Comparison of ENCODE assay signal across 22 mouse cellular contexts in the genomic region with DNA sequence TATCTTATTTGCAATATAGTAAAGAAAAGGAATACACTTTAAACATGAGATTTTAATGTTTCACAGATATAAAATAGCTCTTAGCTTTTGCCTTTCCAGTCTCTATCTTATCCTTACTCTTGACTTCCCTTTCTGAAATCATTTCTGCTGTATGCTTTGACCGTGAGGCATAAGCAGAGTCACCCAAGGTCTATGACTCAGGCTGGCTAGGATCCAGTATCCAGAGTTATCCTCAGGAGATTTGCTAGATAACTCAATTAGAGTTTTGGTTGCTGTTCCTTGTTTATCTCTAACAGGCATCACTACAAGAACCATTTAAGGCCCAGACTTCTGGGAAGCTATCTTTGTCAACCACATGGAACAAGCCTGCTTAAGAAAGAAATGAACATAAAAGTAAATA.
DNase-seq lines count a peak whose midpoint lies in the region; ATAC-seq and TF ChIP-seq lines count a peak whose summit lies in the region.
"Had no signal": no experiment of that assay in that cellular context is flagged by ENCODE, and none has a peak within 500 bp of the region (broad histone marks: within the 10 kb centered on the region; RNA-seq: fewer than 3 reads in every experiment).

No protein-coding gene starts in this region.

- ATAC-seq in liver, postnatal 0 days: no peak
- no peak for ATAC-seq in intestine, embryonic 16.5 days
- ATAC-seq: CD4-positive, CD25-positive, alpha-beta regulatory T cell, adult 4 months; forebrain, embryonic 13.5 days had no signal

- DNase-seq in cerebellum, postnatal 10 days: peak; percentile 6 to 14
- no peak for DNase-seq in cerebellum, adult 9-11 months
- DNase-seq in 3T3-L1 (ENCODE audit: low read depth, low spot score): peak; percentile 71
- peak; percentile 88 for DNase-seq in adrenal gland, adult 2 months
- peak; percentile 80 to 84 for DNase-seq in adrenal gland, postnatal 36 days
- DNase-seq in liver, postnatal 0 days: no peak
- DNase-seq: cerebellum, postnatal 36 days; gastrocnemius, postnatal 25 days; heart, adult 11 months; heart, postnatal 36 days; kidney, adult 11 months; kidney, postnatal 14 days; liver; lung, embryonic 14.5 days; thymus, postnatal 4 days had no signal

- no peak overlapping the region for H3K4me3 ChIP-seq in liver, postnatal 0 days (ENCODE audit: low read depth, low read length)
- no peak overlapping the region for H3K4me3 ChIP-seq in intestine, embryonic 16.5 days (ENCODE audit: low read length)
- H3K4me3 ChIP-seq: forebrain, embryonic 13.5 days; hindbrain, embryonic 13.5 days; midbrain, embryonic 10.5 days had no signal

- no peaks in the 10 kb centered on the region for H3K4me1 ChIP-seq in liver, postnatal 0 days (ENCODE audit: insufficient read depth)
- H3K4me1 ChIP-seq in intestine, embryonic 16.5 days (ENCODE audit: control insufficient read depth, insufficient read depth, low read length): no peaks in the 10 kb centered on the region
- H3K4me1 ChIP-seq: forebrain, embryonic 13.5 days; hindbrain, embryonic 13.5 days; midbrain, embryonic 10.5 days had no signal

- no peak overlapping the region for H3K9ac ChIP-seq in liver, postnatal 0 days (replicated peaks)
- H3K9ac ChIP-seq in intestine, embryonic 16.5 days (ENCODE audit: low read depth, low read length): no peak overlapping the region
- H3K9ac ChIP-seq: forebrain, embryonic 13.5 days; hindbrain, embryonic 13.5 days; liver, embryonic 14.5 days; lung, embryonic 14.5 days had no signal

- no peaks in the 10 kb centered on the region for H3K27me3 ChIP-seq in liver, postnatal 0 days (ENCODE audit: insufficient read depth, low read length)
- H3K27me3 ChIP-seq in intestine, embryonic 16.5 days (replicated peaks; ENCODE audit: control insufficient read depth, insufficient read depth, low read length): no peaks in the 10 kb centered on the region
- H3K27me3 ChIP-seq: forebrain, embryonic 13.5 days; hindbrain, embryonic 13.5 days had no signal

- H3K36me3 ChIP-seq in liver, postnatal 0 days (replicated peaks; ENCODE audit: insufficient read depth, low read length): no peaks in the 10 kb centered on the region
- no peaks in the 10 kb centered on the region for H3K36me3 ChIP-seq in intestine, embryonic 16.5 days (ENCODE audit: control insufficient read depth, insufficient read depth, low read length)

- 53% methylated on average over 1 of the region's 1 CpGs for WGBS in liver, postnatal 0 days (ENCODE audit: insufficient replicate concordance)
- 58% methylated on average over 1 of the region's 1 CpGs for WGBS in intestine, embryonic 16.5 days

- TF ChIP-seq EP300 in liver, postnatal 0 days (IDR thresholded peaks at IDR 0.05; ENCODE audit: low read depth): no peak

- no peak overlapping the region for H3K27ac ChIP-seq in liver, postnatal 0 days (ENCODE audit: low read depth)
- H3K27ac ChIP-seq in intestine, embryonic 16.5 days (ENCODE audit: low read length): no peak overlapping the region
- H3K27ac ChIP-seq: forebrain, embryonic 13.5 days; hindbrain, embryonic 13.5 days; liver, embryonic 14.5 days; midbrain, embryonic 10.5 days had no signal

- H3K9me3 ChIP-seq in liver, postnatal 0 days (ENCODE audit: low read length): no peaks in the 10 kb centered on the region
- no peaks in the 10 kb centered on the region for H3K9me3 ChIP-seq in intestine, embryonic 16.5 days (ENCODE audit: control insufficient read depth, low read length)
- H3K9me3 ChIP-seq: forebrain, embryonic 13.5 days; hindbrain, embryonic 13.5 days had no signal

- no peak for TF ChIP-seq CTCF in liver, postnatal 0 days (IDR thresholded peaks at IDR 0.05; ENCODE audit: low read depth)

- no peak overlapping the region for H3K4me2 ChIP-seq in liver, postnatal 0 days (ENCODE audit: low read depth, low read length)
- H3K4me2 ChIP-seq in intestine, embryonic 16.5 days (ENCODE audit: low read depth, low read length): no peak overlapping the region
- H3K4me2 ChIP-seq: forebrain, embryonic 13.5 days; heart, embryonic 11.5 days; hindbrain, embryonic 13.5 days; lung, embryonic 14.5 days had no signal

Comparison
In these comparisons a context has a peak if more than half of its experiments do, and no peak if none do; other contexts are left out.
1. DNase-seq: peak in cerebellum, postnatal 10 days (2 of 2), 3T3-L1 (single experiment), adrenal gland, adult 2 months (single experiment) and adrenal gland, postnatal 36 days (2 of 2); none in cerebellum, adult 9-11 months (single experiment) and liver, postnatal 0 days (single experiment).